Mouse (Mus musculus) stomach, embryonic 14.5 days (tissue): ENCODE data around the gene Cngb1. TPM values are rescaled to one million over a fixed set of nuclear protein-coding genes. Genes with fewer than 3 reads are reported as not detected.

ENCODE experiments used
- ATAC-seq: fragments of 200-750 bp; cut with Nextera tagmentation; 2 replicates; pipeline ENCODE4 v1.8.0; 2017; ENCODE audit warnings: low read depth, moderate TSS enrichment; ENCODE audit not compliant: insufficient number of reproducible peaks, insufficient read depth, low FRiP score
- H3K27ac ChIP-seq: fragments of 300-500 bp; sonication (generic); 2 replicates; pipeline ENCODE4 v1.5.1; 2014; ENCODE audit warnings: mild to moderate bottlenecking, low read length, moderate library complexity, mixed read lengths
- H3K27me3 ChIP-seq: fragments of 300-500 bp; sonication (generic); 2 replicates; pipeline ENCODE4 v1.6.1; 2014; ENCODE audit warnings: low read length, control low read depth, mixed read lengths; ENCODE audit not compliant: control insufficient read depth, insufficient read depth
- H3K36me3 ChIP-seq: fragments of 300-500 bp; sonication (generic); 2 replicates; pipeline ENCODE4 v1.6.1; 2014; ENCODE audit warnings: mild to moderate bottlenecking, control low read depth, low read length, moderate library complexity, mixed read lengths; ENCODE audit not compliant: control insufficient read depth, insufficient read depth
- H3K4me1 ChIP-seq: fragments of 300-500 bp; sonication (generic); 2 replicates; pipeline ENCODE4 v1.6.1; 2014; ENCODE audit warnings: low read length, control low read depth, mixed read lengths; ENCODE audit not compliant: control insufficient read depth, insufficient read depth
- H3K4me2 ChIP-seq: fragments of 300-500 bp; sonication (generic); replicated peaks from 2 replicates; pipeline ENCODE4 v1.6.1; 2014; ENCODE audit warnings: low read depth, low read length, control low read depth
- H3K4me3 ChIP-seq: fragments of 300-500 bp; sonication (generic); 2 replicates; pipeline ENCODE4 v1.5.1; 2014; ENCODE audit warnings: low read depth, low read length, control low read depth
- H3K9ac ChIP-seq: fragments of 300-500 bp; sonication (generic); replicated peaks from 2 replicates; pipeline ENCODE4 v1.6.1; 2014; ENCODE audit warnings: low read depth, mild to moderate bottlenecking, control low read depth, low read length, moderate library complexity, mixed read lengths
- H3K9me3 ChIP-seq: fragments of 300-500 bp; sonication (generic); 2 replicates; pipeline ENCODE4 v1.6.1; 2016; ENCODE audit warnings: low read depth, low read length, control low read depth; ENCODE audit not compliant: control insufficient read depth
- WGBS: fragments of 180-500 bp; shearing (Covaris S2); extraction: QIAGEN DNeasy Blood & Tissue Kit; methylation state at CpG from one replicate; pipeline ENCODE4 v1.1.7; 2014; 5-methylcytosine and 5-hydroxymethylcytosine counted together
- polyA plus RNA-seq: library from polyadenylated mRNA; unstranded; fragments of >200 nt; fragmentation: Nextera tagmentation; extraction: Ambion mirVana; gene quantifications from 2 replicates; pipeline ENCODE4 v1.2.1, GENCODE M21; 2014

Gene Cngb1
- polyA plus RNA-seq, result 0.04 and 0.71 TPM in 2 replicates

DNA sequence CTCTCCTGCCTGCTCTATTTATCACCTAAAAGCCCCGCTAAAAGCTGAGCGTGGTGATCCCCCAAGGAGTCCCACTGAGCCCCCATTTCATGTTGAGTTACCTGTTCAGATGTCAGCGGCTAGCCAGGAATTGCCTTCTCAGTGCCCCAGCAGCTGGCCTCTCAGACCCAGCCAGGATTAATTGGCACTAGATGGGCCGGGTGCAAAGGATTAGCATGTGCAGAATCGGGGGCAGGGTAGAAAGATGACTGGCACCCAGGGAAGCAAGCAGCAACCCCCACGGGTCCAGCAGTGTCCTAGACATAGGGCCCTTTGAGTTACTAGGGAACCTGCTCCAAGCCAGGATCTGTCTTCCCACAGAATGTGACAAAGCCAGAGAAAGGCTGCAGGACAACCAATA is at the start of gene Cngb1:
Cngb1 (minus strand) TSS at position 155 of the 400 bp plus-strand sequence.
- WGBS, result 41% methylated on average over 6 of the region's 6 CpGs
- Histone ChIP-seq H3K4me1 (no peaks in the 10 kb centered on the region), H3K9me3 (no peaks in the 10 kb centered on the region), H3K27ac (no peak within 1 kb of the TSS), H3K9ac (no peak within 1 kb of the TSS), H3K4me3 (no peak within 1 kb of the TSS), H3K36me3 (no peaks in the 10 kb centered on the region), H3K27me3 (no peaks in the 10 kb centered on the region), H3K4me2 (no peak within 1 kb of the TSS)
- no peak for ATAC-seq

GRCm38 (mm10) chr8:95354606-95355005 is 48.2 kb upstream of the Cngb1 start:
- no peak for ATAC-seq
- 85% methylated on average over 2 of the region's 2 CpGs for WGBS
- no peak overlapping the region for H3K4me3 ChIP-seq
- H3K9ac ChIP-seq, result no peak overlapping the region
- no peaks in the 10 kb centered on the region for H3K9me3 ChIP-seq
- H3K4me1 ChIP-seq, result peaks cover 13% of the 10 kb centered on the region
- H3K27ac ChIP-seq, result no peak overlapping the region
- no peaks in the 10 kb centered on the region for H3K36me3 ChIP-seq
- H3K4me2 ChIP-seq, result 0 out of 2 replicates have a peak overlapping the region, but pooled peaks have one; percentile 76
- H3K27me3 ChIP-seq, result 0 out of 2 replicates have a peak, but pooled peaks cover 2% of the 10 kb centered on the region

DNA sequence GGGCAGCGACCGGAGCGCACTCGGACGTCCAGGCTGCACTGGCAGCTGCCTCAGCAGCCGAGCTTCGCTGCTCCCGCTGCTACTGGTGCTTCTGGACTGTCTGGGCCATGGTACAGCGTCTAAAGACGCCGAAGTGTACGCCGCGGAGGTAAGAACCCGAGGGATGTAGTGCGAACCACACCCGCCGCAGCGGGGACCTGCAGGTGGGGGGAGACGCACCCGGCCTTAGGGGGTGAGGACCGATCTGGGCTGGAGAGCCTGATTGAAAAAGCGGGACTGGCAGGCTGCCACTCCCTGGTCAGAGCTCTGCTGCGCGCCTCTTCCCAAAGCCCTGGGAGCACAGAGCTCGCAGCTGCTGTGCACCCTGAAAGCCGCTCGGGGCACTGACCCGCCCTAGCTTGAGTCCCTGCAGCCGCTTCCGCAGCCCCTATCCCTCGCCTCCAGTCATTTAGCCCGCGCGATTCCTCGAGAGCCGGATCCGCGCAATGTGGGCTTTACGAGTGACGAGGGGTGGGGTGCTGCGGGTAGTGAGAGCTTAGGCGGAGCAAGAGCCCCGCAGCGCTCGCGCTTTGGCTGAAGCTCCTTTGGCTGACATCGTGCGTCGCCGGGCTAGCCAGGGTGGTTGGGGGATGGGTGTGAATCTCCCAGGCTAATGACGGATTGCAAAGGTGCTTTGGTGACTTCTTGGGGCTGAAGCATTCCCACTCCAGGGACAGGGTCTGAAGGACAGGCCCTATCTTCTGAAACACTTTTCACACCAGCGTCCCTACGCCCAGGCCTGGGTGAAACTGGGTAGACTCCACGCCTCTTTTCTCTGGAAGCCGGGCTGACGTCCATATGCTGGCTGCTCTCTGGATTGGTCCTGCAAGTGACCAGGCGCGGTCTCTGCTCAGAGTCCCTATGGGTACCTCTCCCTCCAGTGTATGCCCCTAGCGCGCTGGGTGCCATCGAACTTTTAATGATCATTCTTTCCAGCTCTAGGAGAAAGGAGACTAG is 46.8 kb upstream of the Cngb1 start:
- H3K9me3 ChIP-seq, result no peaks in the 10 kb centered on the region
- H3K36me3 ChIP-seq, result no peaks in the 10 kb centered on the region
- H3K27ac ChIP-seq, result peak overlapping the region; percentile 81
- peak overlapping the region; percentile 76 for H3K4me2 ChIP-seq
- H3K4me1 ChIP-seq, result peaks cover 7% of the 10 kb centered on the region; the same call in 1 of the 2 replicates
- peak overlapping the region; percentile 80 for H3K9ac ChIP-seq
- 0 out of 2 replicates have a peak, but pooled peaks cover 2% of the 10 kb centered on the region for H3K27me3 ChIP-seq
- 3% methylated on average over 62 of the region's 62 CpGs for WGBS
- peak; percentile 59 for ATAC-seq
- H3K4me3 ChIP-seq, result peak overlapping the region; percentile 72

DNA sequence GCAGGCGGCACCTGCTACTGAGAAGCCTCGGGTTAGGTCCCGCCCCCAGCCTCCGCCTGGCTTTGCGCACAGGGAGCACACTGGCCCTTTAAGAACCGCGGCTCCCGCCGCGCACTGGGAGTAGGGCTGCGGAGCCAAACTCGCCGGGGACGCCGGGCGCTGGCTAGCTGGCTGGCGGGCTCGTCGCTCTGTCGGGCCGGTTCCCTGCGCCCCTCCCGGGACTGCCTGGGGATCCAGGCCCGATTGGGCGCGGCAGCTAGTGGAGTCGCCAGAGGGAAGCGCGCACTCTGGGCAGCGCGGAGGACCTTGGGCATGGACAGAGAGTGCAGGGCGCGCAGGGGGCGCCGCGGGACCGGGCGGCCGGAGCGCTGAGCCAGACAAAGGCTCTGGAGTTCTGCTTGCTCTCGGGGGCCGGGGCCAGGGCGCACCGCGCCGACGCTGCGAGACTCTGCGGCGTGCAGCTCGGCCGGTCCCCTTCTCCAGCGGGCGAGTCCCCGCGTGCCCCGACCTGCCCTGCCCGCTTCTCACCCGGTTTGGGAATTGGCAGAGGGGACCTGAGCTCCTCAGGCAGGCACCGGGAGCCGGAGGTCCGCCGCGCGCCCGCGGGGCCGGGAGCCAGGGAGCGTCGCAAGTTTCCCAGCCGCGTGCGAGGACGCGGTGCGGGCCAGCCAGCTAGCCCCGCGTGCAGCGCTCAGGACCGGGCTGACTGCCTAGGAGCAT is 45.9 kb upstream of the Cngb1 start, which contains the start of gene Mmp15:
Mmp15 (plus strand) TSS at position 118 of the 720 bp plus-strand sequence.
- peak within 1 kb of the TSS; percentile 76 for H3K4me2 ChIP-seq
- 0 out of 2 replicates have a peak, but pooled peaks cover 2% of the 10 kb centered on the region for H3K27me3 ChIP-seq
- H3K36me3 ChIP-seq, result no peaks in the 10 kb centered on the region
- peak within 1 kb of the TSS; percentile 80 for H3K9ac ChIP-seq
- 0 out of 2 replicates have a peak, but pooled peaks cover 7% of the 10 kb centered on the region for H3K4me1 ChIP-seq
- H3K9me3 ChIP-seq, result no peaks in the 10 kb centered on the region
- peak; percentile 82 for ATAC-seq
- H3K27ac ChIP-seq, result peak within 1 kb of the TSS; percentile 81
- H3K4me3 ChIP-seq, result peak within 1 kb of the TSS; percentile 72
- under 1% methylated on average over 67 of the region's 80 CpGs for WGBS

DNA sequence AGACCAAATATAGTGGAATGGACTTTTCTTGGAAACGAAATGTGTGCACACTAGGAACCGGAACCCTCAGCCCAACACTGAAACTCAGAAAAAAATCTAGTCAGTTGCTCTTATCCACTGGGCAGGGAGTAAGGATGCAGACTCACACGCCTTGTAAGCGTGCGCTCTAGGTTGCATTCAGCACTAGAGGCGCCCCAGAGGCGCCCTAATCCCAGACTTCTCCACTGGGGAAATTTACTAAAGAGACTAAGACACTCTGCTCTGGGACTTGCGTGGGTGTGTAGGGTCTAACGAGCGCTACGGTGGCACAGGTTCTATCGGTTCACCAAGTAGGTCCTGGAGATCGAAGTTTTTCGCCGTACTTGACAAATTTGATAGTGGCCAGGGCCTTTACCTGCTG is 45.1 kb upstream of the Cngb1 start:
- H3K9me3 ChIP-seq, result no peaks in the 10 kb centered on the region
- H3K4me1 ChIP-seq, result peaks cover 11% of the 10 kb centered on the region; the same call in 1 of the 2 replicates
- H3K27ac ChIP-seq, result peak overlapping the region; percentile 81; the same call in 1 of the 2 replicates
- H3K4me3 ChIP-seq, result peak overlapping the region; percentile 72
- peak; percentile 33; the same call in 1 of the 2 replicates for ATAC-seq
- 0 out of 2 replicates have a peak, but pooled peaks cover 2% of the 10 kb centered on the region for H3K27me3 ChIP-seq
- no peaks in the 10 kb centered on the region for H3K36me3 ChIP-seq
- WGBS, result 4% methylated on average over 15 of the region's 15 CpGs
- H3K4me2 ChIP-seq, result peak overlapping the region; percentile 76
- H3K9ac ChIP-seq, result no peak overlapping the region

DNA sequence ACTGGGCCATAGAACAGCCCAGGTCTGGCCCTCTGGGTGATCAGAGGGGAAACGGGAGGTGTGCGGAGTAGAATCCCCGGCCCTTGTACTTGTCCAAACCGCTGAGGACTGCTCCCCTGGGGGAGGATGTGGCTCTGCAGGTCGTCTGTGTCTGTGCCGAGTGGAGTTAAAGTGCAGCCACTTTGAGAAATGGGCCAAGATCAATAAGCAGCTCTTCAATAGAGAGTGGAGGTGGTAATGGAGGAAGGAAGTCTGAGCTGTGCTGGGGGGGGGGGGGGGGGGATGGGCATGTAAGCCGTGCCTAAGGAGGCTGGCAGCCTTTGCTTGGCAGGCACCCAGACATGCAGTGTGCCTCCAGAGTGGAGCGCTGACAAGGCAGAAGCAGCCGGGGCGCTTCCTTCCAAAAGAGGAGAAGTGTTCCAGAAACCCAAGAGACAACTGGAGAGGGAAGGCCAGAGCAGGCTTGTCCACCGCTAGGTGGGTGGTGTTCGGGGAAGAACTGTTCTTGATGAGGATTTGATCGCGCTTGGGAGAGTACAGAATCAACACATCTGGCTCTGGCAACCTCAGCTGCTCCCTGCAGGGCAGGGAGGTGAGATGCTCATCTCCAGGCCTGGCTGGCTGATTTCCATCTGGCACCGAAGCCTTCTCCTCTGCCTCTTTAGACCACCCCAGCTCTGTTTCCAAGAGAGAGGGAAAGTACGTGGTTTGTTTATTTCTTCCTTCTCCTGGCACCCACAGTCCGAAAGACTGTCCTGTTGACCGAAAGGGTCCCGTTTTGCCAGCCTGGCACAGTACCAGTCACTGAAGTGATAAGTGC is 42.6 kb upstream of the Cngb1 start:
- H3K4me2 ChIP-seq, result no peak overlapping the region
- ATAC-seq, result no peak
- H3K36me3 ChIP-seq, result peaks cover 5% of the 10 kb centered on the region; the same call in 1 of the 2 replicates
- no peak overlapping the region for H3K27ac ChIP-seq
- H3K4me3 ChIP-seq, result no peak overlapping the region
- 56% methylated on average over 19 of the region's 19 CpGs for WGBS
- H3K4me1 ChIP-seq, result peaks cover 11% of the 10 kb centered on the region; the same call in 1 of the 2 replicates
- 0 out of 2 replicates have a peak, but pooled peaks cover 2% of the 10 kb centered on the region for H3K27me3 ChIP-seq
- H3K9ac ChIP-seq, result no peak overlapping the region
- no peaks in the 10 kb centered on the region for H3K9me3 ChIP-seq

- H3K36me3 ChIP-seq, result peaks cover 9% of the 10 kb centered on the region; the same call in 1 of the 2 replicates
- ATAC-seq, result no peak
- no peak overlapping the region for H3K4me2 ChIP-seq
- no peak overlapping the region for H3K4me3 ChIP-seq
- H3K27ac ChIP-seq, result no peak overlapping the region
- H3K4me1 ChIP-seq, result peaks cover 11% of the 10 kb centered on the region; the same call in 1 of the 2 replicates
- H3K9ac ChIP-seq, result no peak overlapping the region
- H3K9me3 ChIP-seq, result no peaks in the 10 kb centered on the region
- 86% methylated on average over 2 of the region's 2 CpGs for WGBS
- H3K27me3 ChIP-seq, result no peaks in the 10 kb centered on the region
Observed at GRCm38 (mm10) chr8:95348356-95348755, 42.0 kb upstream of the Cngb1 start.
